10 mouse cellular contexts compared by ENCODE assay signal in genomic region chr14:46019240-46020025, GRCm38 (mm10).
A peak's percentile ranks its signal among the peaks of the same experiment; 100 is the strongest.
DNase-seq lines count a peak whose midpoint lies in the region; ATAC-seq and TF ChIP-seq lines count a peak whose summit lies in the region.
"Had no signal": no experiment of that assay in that cellular context is flagged by ENCODE, and none has a peak within 500 bp of the region (broad histone marks: within the 10 kb centered on the region; RNA-seq: fewer than 3 reads in every experiment).

No protein-coding gene starts in this region.

- H3K27ac ChIP-seq in forebrain, embryonic 10.5 days, result no peak overlapping the region
- H3K27ac ChIP-seq in forebrain, embryonic 13.5 days, result no peak overlapping the region
- peak overlapping the region; percentile 77 for H3K27ac ChIP-seq in lung, embryonic 14.5 days (ENCODE audit: low read depth)
- H3K27ac ChIP-seq in limb, embryonic 13.5 days, result peak overlapping the region; percentile 29; the same call in 1 of the 2 replicates
- no peak overlapping the region for H3K27ac ChIP-seq in stomach, postnatal 0 days (replicated peaks)
- H3K27ac ChIP-seq: liver, embryonic 13.5 days had no signal

- no peak overlapping the region for H3K9ac ChIP-seq in forebrain, embryonic 13.5 days
- H3K9ac ChIP-seq in lung, embryonic 14.5 days, result no peak overlapping the region
- 0 out of 2 replicates have a peak overlapping the region, but pooled peaks have one; percentile 19 for H3K9ac ChIP-seq in limb, embryonic 13.5 days
- no peak overlapping the region for H3K9ac ChIP-seq in stomach, postnatal 0 days (ENCODE audit: low read length)
- H3K9ac ChIP-seq: liver, embryonic 13.5 days had no signal

- no peak overlapping the region for H3K4me3 ChIP-seq in forebrain, embryonic 10.5 days
- H3K4me3 ChIP-seq in forebrain, embryonic 13.5 days, result no peak overlapping the region
- no peak overlapping the region for H3K4me3 ChIP-seq in lung, embryonic 14.5 days (ENCODE audit: low read depth, low read length)
- H3K4me3 ChIP-seq in lung, adult 2 months (replicated peaks; ENCODE audit: extremely low read depth, low read depth, low read length), result no peak overlapping the region
- H3K4me3 ChIP-seq in limb, embryonic 13.5 days, result no peak overlapping the region
- H3K4me3 ChIP-seq in stomach, postnatal 0 days (ENCODE audit: low read depth, low read length), result no peak overlapping the region
- H3K4me3 ChIP-seq: liver, embryonic 13.5 days; myocyte had no signal

- no peaks in the 10 kb centered on the region for H3K27me3 ChIP-seq in forebrain, embryonic 10.5 days (ENCODE audit: poor library complexity, severe bottlenecking)
- H3K27me3 ChIP-seq in forebrain, embryonic 13.5 days, result no peaks in the 10 kb centered on the region
- no peaks in the 10 kb centered on the region for H3K27me3 ChIP-seq in lung, embryonic 14.5 days (ENCODE audit: insufficient read depth, low read length)
- H3K27me3 ChIP-seq in limb, embryonic 13.5 days, result peaks cover 18% of the 10 kb centered on the region
- no peaks in the 10 kb centered on the region for H3K27me3 ChIP-seq in stomach, postnatal 0 days (ENCODE audit: control insufficient read depth, insufficient read depth, low read length)
- H3K27me3 ChIP-seq: liver, embryonic 13.5 days had no signal

- H3K4me1 ChIP-seq in forebrain, embryonic 10.5 days, result peaks cover 35% of the 10 kb centered on the region
- no peaks in the 10 kb centered on the region for H3K4me1 ChIP-seq in forebrain, embryonic 13.5 days
- peaks cover 31% of the 10 kb centered on the region for H3K4me1 ChIP-seq in lung, embryonic 14.5 days (ENCODE audit: insufficient read depth)
- H3K4me1 ChIP-seq in lung, adult 2 months (ENCODE audit: control insufficient read depth, insufficient read depth, low read length), result peaks cover 4% of the 10 kb centered on the region; the same call in 1 of the 2 replicates
- peaks cover 36% of the 10 kb centered on the region for H3K4me1 ChIP-seq in limb, embryonic 13.5 days
- no peaks in the 10 kb centered on the region for H3K4me1 ChIP-seq in stomach, postnatal 0 days (replicated peaks; ENCODE audit: control insufficient read depth, insufficient read depth)

- no peak overlapping the region for H3K4me2 ChIP-seq in forebrain, embryonic 13.5 days
- no peak overlapping the region; the same call in 1 of the 2 replicates for H3K4me2 ChIP-seq in lung, embryonic 14.5 days
- H3K4me2 ChIP-seq in limb, embryonic 13.5 days (replicated peaks), result peak overlapping the region; percentile 43
- H3K4me2 ChIP-seq in stomach, postnatal 0 days (replicated peaks; ENCODE audit: low read depth), result no peak overlapping the region
- H3K4me2 ChIP-seq: liver, embryonic 13.5 days had no signal

- no peak for TF ChIP-seq EP300 in stomach, postnatal 0 days (optimal IDR thresholded peaks at IDR 0.05)

- H3K36me3 ChIP-seq in forebrain, embryonic 10.5 days (replicated peaks), result no peaks in the 10 kb centered on the region
- no peaks in the 10 kb centered on the region for H3K36me3 ChIP-seq in forebrain, embryonic 13.5 days (ENCODE audit: poor library complexity, severe bottlenecking)
- H3K36me3 ChIP-seq in lung, embryonic 14.5 days (ENCODE audit: insufficient read depth), result no peaks in the 10 kb centered on the region
- no peaks in the 10 kb centered on the region for H3K36me3 ChIP-seq in limb, embryonic 13.5 days
- H3K36me3 ChIP-seq in stomach, postnatal 0 days (ENCODE audit: control insufficient read depth, insufficient read depth, low read length), result no peaks in the 10 kb centered on the region
- H3K36me3 ChIP-seq: liver, embryonic 13.5 days had no signal

- H3K9me3 ChIP-seq in forebrain, embryonic 10.5 days, result no peaks in the 10 kb centered on the region
- H3K9me3 ChIP-seq in forebrain, embryonic 13.5 days (replicated peaks), result no peaks in the 10 kb centered on the region
- H3K9me3 ChIP-seq in lung, embryonic 14.5 days (ENCODE audit: low read depth, low read length), result no peaks in the 10 kb centered on the region
- H3K9me3 ChIP-seq in limb, embryonic 13.5 days, result no peaks in the 10 kb centered on the region
- no peaks in the 10 kb centered on the region for H3K9me3 ChIP-seq in stomach, postnatal 0 days (ENCODE audit: control insufficient read depth, low read length)
- H3K9me3 ChIP-seq: liver, embryonic 13.5 days had no signal

- no peak for TF ChIP-seq POLR2A in lung, adult 2 months (IDR thresholded peaks at IDR 0.05; ENCODE audit: borderline replicate concordance, extremely low read depth, low read depth, low read length)

- 67% methylated on average over 14 of the region's 14 CpGs for WGBS in forebrain, embryonic 10.5 days
- WGBS in forebrain, embryonic 13.5 days, result 66% methylated on average over 14 of the region's 14 CpGs
- 30% methylated on average over 14 of the region's 14 CpGs for WGBS in lung, embryonic 14.5 days
- WGBS in lung, adult 2 months, result 49% methylated on average over 14 of the region's 14 CpGs
- WGBS in limb, embryonic 13.5 days, result 9% methylated on average over 14 of the region's 14 CpGs
- WGBS in stomach, postnatal 0 days, result 41% methylated on average over 14 of the region's 14 CpGs

- DNase-seq in forebrain, embryonic 10.5 days (ENCODE audit: extremely low spot score, low spot score), result peak; percentile 28
- DNase-seq in lung, embryonic 14.5 days, result peak; percentile 73
- no peak for DNase-seq in lung, adult 2 months
- no peak for DNase-seq in stomach, postnatal 0 days (ENCODE audit: low spot score)
- DNase-seq in adipocyte (ENCODE audit: low spot score), result no peak
- DNase-seq in Muller cell, postnatal 12 days (ENCODE audit: inconsistent ontology term), result no peak
- DNase-seq: liver, embryonic 13.5 days had no signal

- no peak for TF ChIP-seq CTCF in lung, embryonic 14.5 days (IDR thresholded peaks at IDR 0.05; ENCODE audit: low read depth)
- TF ChIP-seq CTCF in lung, adult 2 months (IDR thresholded peaks at IDR 0.05; ENCODE audit: insufficient read depth, low read length), result no peak
- TF ChIP-seq CTCF in stomach, postnatal 0 days (IDR thresholded peaks at IDR 0.05; ENCODE audit: low read depth), result no peak

- no peak for ATAC-seq in forebrain, embryonic 13.5 days
- peak; percentile 62 for ATAC-seq in lung, embryonic 14.5 days (ENCODE audit: insufficient read depth)
- peak; percentile 77 for ATAC-seq in limb, embryonic 13.5 days (ENCODE audit: low FRiP score, low read depth)
- ATAC-seq in stomach, postnatal 0 days (ENCODE audit: low FRiP score, low TSS enrichment), result peak; percentile 56; the same call in 1 of the 2 replicates

Comparison
In these comparisons a context has a peak if more than half of its experiments do, and no peak if none do; other contexts are left out.
1. DNase-seq: peak in forebrain, embryonic 10.5 days (single experiment) and lung, embryonic 14.5 days (single experiment); none in lung, adult 2 months (single experiment), stomach, postnatal 0 days (single experiment), adipocyte (single experiment) and Muller cell, postnatal 12 days (single experiment).
2. H3K27ac ChIP-seq: peak in lung, embryonic 14.5 days (single experiment) and limb, embryonic 13.5 days (single experiment); none in forebrain, embryonic 10.5 days (single experiment), forebrain, embryonic 13.5 days (single experiment) and stomach, postnatal 0 days (single experiment).